ENCODE assay signal across 16 mouse cellular contexts in the genomic region with DNA sequence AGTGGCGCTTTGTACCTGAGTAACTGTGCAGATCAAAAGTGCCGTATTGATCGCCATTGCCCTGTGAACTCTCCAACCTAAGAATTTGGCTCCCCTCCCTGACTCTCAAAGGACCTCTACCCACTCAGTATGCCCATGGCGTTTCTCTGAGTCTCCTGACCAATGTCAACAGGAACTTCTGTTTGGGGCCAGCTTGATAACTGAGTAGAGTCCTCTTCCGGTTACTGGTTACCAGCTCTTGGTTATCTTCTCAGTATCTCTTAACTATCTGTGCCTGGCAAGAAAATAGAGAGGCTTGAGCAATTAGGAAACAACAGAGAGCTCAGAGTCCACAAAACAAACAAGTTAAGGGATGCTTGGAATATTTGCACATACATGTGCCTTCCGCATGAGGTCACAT. TPM values are rescaled to one million over a fixed set of nuclear protein-coding genes. Genes with fewer than 3 reads are reported as not detected.
"Had no signal": no experiment of that assay in that cellular context is flagged by ENCODE, and none has a peak within 500 bp of the region (broad histone marks: within the 10 kb centered on the region; RNA-seq: fewer than 3 reads in every experiment).

No protein-coding gene starts in this region.

- H3K9me3 ChIP-seq: limb, embryonic 13.5 days; midbrain, embryonic 10.5 days; neural tube, embryonic 15.5 days; stomach, embryonic 15.5 days had no signal

- H3K27me3 ChIP-seq: limb, embryonic 13.5 days; neural tube, embryonic 15.5 days; stomach, embryonic 15.5 days had no signal

- H3K36me3 ChIP-seq: limb, embryonic 13.5 days; midbrain, embryonic 10.5 days; neural tube, embryonic 15.5 days; stomach, embryonic 15.5 days had no signal

- DNase-seq: kidney, adult 11 months; kidney, adult 9 months; kidney, postnatal 10 days; kidney, postnatal 4 days; left cerebral cortex, postnatal 4 days; lung, adult 2 months; midbrain, embryonic 14.5 days; right cerebral cortex, adult 18-20 months; thymus, adult 2 months; thymus, postnatal 25 days had no signal

- H3K9ac ChIP-seq: limb, embryonic 13.5 days; neural tube, embryonic 15.5 days; stomach, embryonic 15.5 days had no signal

- H3K4me2 ChIP-seq: limb, embryonic 13.5 days; neural tube, embryonic 15.5 days; stomach, embryonic 15.5 days had no signal

- H3K27ac ChIP-seq: layer of hippocampus, adult 2 months; limb, embryonic 13.5 days; midbrain, embryonic 10.5 days; neural tube, embryonic 15.5 days; stomach, embryonic 15.5 days had no signal

- H3K4me1 ChIP-seq: limb, embryonic 13.5 days; neural tube, embryonic 15.5 days; stomach, embryonic 15.5 days had no signal

- H3K4me3 ChIP-seq: layer of hippocampus, adult 2 months; limb, embryonic 13.5 days; midbrain, embryonic 10.5 days; myocyte; neural tube, embryonic 15.5 days; stomach, embryonic 15.5 days had no signal

RNA-seq across cellular contexts. Expression of a gene that starts 38.6 kb away (rescaled TPM):
- polyA plus RNA-seq: myocyte had no signal
